Mouse (Mus musculus) G1E-ER4 (cell line): Measurements from ENCODE around the gene 2200002D01Rik. TPM values are rescaled to one million over a fixed set of nuclear protein-coding genes. Genes with fewer than 3 reads are reported as not detected.

Source experiments
- GATA1 ChIP-seq: IDR thresholded peaks from one replicate; pipeline ENCODE4 v1.8.0; 2012; ENCODE audit warnings: low read length, inconsistent platforms
- polyA plus RNA-seq: library from polyadenylated mRNA; stranded (reverse); fragments of >175 nt; gene quantifications from 2 replicates; pipeline ENCODE4 v1.2.3, GENCODE M21; 2012

Gene 2200002D01Rik
- polyA plus RNA-seq, 1 experiment, result not detected

- no peak for TF ChIP-seq GATA1
These were observed 20.1 kb downstream of the 2200002D01Rik start for GRCm38 (mm10) chr7:29228202-29228601.

DNA sequence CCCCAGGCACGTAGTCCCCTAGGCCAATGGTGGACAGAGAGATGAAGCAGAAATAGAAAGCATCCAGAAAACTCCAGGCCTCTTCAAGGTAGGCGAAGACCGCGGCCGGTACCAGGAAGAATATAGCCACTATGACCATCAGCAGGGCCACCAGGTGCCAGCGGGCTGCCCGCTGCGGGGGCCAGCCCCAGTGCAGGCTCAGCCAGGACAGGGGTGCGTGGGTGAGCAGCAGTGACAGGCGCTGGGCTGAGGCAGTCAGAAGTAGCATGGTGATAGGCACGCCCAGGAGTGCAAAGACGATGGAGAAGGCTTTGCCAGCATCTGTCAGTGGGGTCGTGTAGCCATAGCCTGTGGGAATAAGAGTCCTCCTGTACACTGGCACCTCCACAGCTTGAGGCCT is 22.7 kb downstream of the 2200002D01Rik start:
- no peak for TF ChIP-seq GATA1

GRCm38 (mm10) chr7:29224756-29225394 is 23.4 kb downstream of the 2200002D01Rik start:
- no peak for TF ChIP-seq GATA1

DNA sequence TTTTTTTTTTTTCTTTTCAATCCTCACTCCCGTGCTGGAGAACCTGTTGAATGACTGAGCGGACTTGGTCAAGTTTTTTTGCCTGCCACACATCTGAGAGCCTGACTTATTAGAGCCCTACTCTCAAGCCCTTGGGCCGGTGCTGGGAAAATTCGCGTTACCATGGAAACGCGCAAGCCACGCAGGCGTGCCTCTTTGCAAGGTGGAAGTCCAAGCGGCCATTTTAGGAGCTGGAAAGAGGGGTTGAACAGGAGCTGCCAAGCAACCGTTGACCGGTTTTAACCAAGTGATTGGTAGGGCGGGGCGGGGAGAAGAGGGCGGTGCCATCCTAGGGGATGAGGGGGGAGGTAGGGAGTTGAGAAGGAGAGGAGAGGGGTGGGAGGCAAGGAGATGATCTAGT is 33.4 kb downstream of the 2200002D01Rik start:
- TF ChIP-seq GATA1, result no peak

DNA sequence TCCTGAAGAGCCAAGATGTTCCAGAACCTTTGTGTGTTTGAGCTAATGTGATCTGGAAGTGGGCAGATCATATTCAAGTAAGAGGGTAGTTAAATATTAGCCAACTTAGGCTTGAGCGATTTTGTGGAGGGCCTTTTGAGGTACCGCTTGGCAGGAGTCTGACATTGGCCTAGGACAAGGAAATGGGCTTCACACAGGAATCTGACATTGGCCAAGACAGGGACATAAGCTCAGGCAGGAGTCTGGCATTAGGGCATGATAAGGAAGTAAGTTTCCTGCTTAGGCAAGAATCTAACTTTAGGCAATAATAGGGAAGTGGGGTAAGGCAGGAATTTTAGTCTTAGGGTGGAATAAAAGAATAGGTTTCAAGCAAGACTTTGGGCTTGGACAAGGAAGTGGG is 34.0 kb downstream of the 2200002D01Rik start:
- no peak for TF ChIP-seq GATA1

DNA sequence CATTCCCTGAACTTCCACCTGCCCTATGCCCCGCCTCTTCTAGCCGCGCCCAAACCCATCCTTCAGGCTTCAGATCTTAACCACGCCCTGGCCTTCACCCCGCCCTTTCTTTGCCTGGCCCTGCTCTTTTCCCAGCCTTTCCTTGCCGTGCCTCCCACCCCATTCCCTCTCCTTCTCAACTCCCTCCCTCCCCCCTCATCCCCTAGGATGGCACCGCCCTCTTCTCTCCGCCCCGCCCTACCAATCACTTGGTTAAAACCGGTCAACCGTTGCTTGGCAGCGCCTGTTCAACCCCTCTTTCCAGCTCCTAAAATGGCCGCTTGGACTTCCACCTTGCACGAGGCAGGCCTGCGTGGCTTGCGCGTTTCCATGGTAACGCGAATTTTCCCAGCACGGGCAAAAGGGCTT is 34.6 kb downstream of the 2200002D01Rik start, which contains the start of gene Catsperg1:
TSS of gene Catsperg1 (minus strand) at position 361 of the 408 bp plus-strand sequence.
- TF ChIP-seq GATA1, result no peak

DNA sequence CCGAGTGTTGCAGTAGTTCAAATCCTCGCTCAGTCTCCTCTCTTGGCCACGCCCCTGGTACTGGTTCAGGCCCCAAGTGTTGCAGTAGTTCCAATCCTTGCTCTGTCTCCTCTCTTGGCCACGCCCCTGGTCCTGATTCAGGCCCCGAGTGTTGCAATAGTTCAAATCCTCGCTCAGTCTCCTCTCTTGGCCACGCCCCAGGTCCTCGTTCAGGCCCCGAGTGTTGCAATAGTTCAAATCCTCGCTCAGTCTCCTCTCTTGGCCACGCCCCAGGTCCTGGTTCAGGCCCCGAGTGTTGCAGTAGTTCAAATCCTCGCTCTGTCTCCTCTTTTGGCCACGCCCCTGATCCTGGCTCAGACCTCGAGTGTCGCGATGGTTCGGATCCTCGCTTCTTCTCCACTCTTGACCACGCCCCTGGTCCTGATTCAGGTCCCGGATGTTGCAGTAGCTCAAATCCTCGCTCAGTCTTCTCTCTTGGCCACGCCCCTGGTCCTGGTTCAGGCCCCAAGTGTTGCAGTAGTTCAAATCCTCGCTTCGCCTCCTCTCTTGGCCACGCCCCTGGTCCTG is 36.0 kb downstream of the 2200002D01Rik start:
- TF ChIP-seq GATA1, result no peak

DNA sequence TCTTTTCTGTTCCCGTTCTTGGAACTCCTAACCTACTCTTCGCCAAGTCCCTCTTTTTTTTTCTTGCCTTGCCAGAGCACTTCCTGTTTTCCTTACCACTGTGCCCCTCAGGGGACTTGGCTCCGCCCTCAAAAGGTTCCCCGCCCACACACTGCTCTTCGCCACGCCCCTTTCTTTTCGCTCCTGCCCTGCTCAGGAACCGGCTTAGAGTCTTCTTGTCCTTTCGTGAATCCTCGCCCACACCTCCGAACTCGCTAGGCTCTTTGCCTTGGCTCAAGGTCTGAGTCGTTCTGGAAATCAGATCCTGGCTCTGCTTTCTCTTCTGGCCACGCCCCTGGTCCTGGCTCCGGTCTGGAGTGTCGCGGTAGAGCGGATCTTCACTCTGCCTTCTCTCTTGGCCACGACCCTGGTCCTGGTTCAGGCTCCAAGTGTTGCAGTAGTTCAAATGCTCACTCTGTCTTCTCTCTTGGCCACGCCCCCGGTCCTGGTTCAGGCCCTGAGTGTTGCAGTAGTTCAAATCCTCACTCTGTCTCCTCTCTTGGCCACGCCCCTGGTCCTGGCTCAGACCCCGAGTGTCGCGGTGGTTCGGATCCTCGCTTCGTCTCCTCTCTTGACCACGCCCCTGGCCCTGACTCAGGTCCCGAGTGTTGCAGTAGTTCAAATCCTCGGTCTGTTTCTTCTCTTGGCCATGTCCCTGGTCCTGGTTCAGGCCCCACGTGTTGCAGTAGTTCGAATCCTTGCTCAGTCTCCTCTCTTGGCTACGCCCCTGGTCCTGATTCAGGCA is 36.7 kb downstream of the 2200002D01Rik start:
- TF ChIP-seq GATA1, result no peak

DNA sequence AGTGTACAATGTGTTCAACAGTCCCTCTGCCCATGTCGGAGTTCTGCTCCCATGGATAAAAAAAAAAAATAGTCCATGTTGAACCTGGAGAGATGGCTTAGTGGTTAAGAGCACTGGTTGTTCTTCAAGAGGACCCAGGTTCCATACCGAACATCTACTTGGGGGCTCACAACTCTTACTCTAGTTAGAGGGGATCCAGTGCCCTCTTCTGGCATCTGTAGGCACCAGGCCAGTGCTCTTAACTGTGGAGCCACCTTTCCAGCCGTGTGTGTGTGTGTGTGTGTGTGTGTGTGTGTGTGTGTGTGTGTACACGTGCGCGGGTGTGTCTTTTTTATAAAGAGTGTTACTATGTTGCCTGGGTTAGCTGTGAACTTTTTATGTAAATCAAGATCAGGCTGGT is 45.7 kb downstream of the 2200002D01Rik start:
- TF ChIP-seq GATA1, result no peak

Other genes with a start within 250 kb of the 2200002D01Rik start
- 0.02 TPM in 1 of 2 replicates, not detected in the other for gene Ryr1, start 123.3 kb downstream of the 2200002D01Rik start, polyA plus RNA-seq
- 1.8 and 1.9 TPM in 2 replicates for gene Rasgrp4, start 113.6 kb downstream of the 2200002D01Rik start, polyA plus RNA-seq
- 75.9 and 77.6 TPM in 2 replicates for gene Fam98c, start 92.2 kb downstream of the 2200002D01Rik start, polyA plus RNA-seq
- 0.17 and 0.27 TPM in 2 replicates for gene Ggn, start 78.3 kb downstream of the 2200002D01Rik start, polyA plus RNA-seq
- gene Spred3, start 78.1 kb downstream of the 2200002D01Rik start, polyA plus RNA-seq, result 0.72 and 1.1 TPM in 2 replicates
- 131 and 197 TPM in 2 replicates for gene Psmd8, start 67.8 kb downstream of the 2200002D01Rik start, polyA plus RNA-seq
- not detected in 2 replicates for gene Catsperg1, start 34.4 kb downstream of the 2200002D01Rik start, polyA plus RNA-seq
- not detected in 2 replicates for gene Kcnk6, start 16.0 kb downstream of the 2200002D01Rik start, polyA plus RNA-seq
- gene Yif1b, start 10.1 kb downstream of the 2200002D01Rik start, polyA plus RNA-seq, result 342 and 349 TPM in 2 replicates
- 86.4 and 112 TPM in 2 replicates for gene Spint2, start 33.4 kb upstream of the 2200002D01Rik start, polyA plus RNA-seq
- gene Ppp1r14a, start 40.8 kb upstream of the 2200002D01Rik start, polyA plus RNA-seq, result 0.18 and 0.19 TPM in 2 replicates
- gene Dpf1, start 55.5 kb upstream of the 2200002D01Rik start, polyA plus RNA-seq, result 65.2 and 76.7 TPM in 2 replicates